Mouse (Mus musculus): ENCODE measurements around the gene Dhx33. TPM values are rescaled to one million over a fixed set of nuclear protein-coding genes. Genes with fewer than 3 reads are reported as not detected.

Gene Dhx33
- polyA plus RNA-seq, 1 experiment, result 9.2 TPM

DNA sequence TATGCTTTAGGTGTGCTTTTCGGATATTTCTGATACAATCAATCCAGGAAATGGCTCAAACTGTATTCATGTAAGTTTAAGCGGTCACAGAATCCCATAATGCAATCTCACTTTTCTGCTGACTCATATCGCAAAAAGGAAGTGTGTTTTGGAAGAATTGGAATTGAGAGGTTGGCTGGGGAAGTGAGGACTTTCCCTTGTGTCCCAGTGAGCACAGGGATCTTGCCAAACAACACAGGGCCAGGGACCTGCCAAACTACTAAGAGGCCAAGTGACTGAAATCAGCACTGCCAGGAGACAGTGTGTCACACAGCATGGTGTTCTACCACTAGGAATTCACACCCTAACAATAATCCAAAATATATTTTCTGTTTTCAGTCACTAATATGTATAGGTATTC is 4.1 kb upstream of the Dhx33 start:
- Histone ChIP-seq H3K4me3 (no peak overlapping the region), H3K4me2 (ENCODE audit: low read depth) (no peak overlapping the region), H3K36me3 (ENCODE audit: control insufficient read depth, insufficient read depth) (peaks cover 20% of the 10 kb centered on the region), H3K27me3 (ENCODE audit: control insufficient read depth, insufficient read depth, insufficient read length) (no peaks in the 10 kb centered on the region), H3ac (ENCODE audit: control insufficient read depth, insufficient read length) (no peak overlapping the region), H3K79me2 (ENCODE audit: control insufficient read depth, insufficient read depth) (peaks cover 4% of the 10 kb centered on the region)
- TF ChIP-seq E2F4 (IDR thresholded peaks at IDR 0.05; ENCODE audit: insufficient read depth) (no peak), REST (IDR thresholded peaks at IDR 0.05; ENCODE audit: insufficient read depth, insufficient read length) (no peak), MYOG (IDR thresholded peaks at IDR 0.05; ENCODE audit: control insufficient read depth in 1 of 3, insufficient read depth in 1 of 3, insufficient read length in 2 of 3, low read depth in 2 of 3) (no peak), SRF (IDR thresholded peaks at IDR 0.05; ENCODE audit: control insufficient read depth, insufficient read length, low read depth) (no peak), TCF3 (IDR thresholded peaks at IDR 0.05; ENCODE audit: insufficient read length, low read depth) (no peak), USF1 (IDR thresholded peaks at IDR 0.05; ENCODE audit: low read depth) (no peak), POLR2A (IDR thresholded peaks at IDR 0.05; ENCODE audit: insufficient read length, low read depth) (no peak), CEBPB (IDR thresholded peaks at IDR 0.05; ENCODE audit: insufficient read depth, poor library complexity, severe bottlenecking) (no peak), MAX (IDR thresholded peaks at IDR 0.05; ENCODE audit: low read depth) (no peak), POLR2AphosphoS2 (IDR thresholded peaks at IDR 0.05; ENCODE audit: insufficient read length, low read depth) (no peak), MYOD1 (IDR thresholded peaks at IDR 0.05; ENCODE audit: control insufficient read depth in 1 of 3, insufficient read length in 2 of 3, low read depth in 2 of 3) (no peak), TCF12 (IDR thresholded peaks at IDR 0.05; ENCODE audit: insufficient read depth, poor library complexity, severe bottlenecking) (no peak)

DNA sequence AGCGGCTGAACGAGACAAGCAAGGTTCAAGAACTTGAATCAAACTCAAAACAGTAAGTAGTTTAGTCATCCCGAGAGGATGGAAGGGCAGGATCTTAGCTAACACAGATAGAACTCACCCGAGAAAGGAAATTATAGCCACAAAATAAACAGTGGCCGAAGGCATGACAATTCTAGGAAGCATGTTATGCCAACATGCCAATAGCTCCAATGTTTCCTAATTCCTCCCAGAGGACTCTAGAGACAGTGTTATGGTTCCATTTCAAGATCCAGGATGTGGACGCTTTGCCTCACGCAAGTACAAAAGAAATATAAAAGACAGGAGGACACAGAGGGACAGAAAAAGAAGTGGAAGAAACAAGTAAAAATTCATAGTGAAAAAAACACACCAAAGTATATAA is 3.6 kb upstream of the Dhx33 start:
- H3ac ChIP-seq (ENCODE audit: control insufficient read depth, insufficient read length), result no peak overlapping the region
- H3K4me3 ChIP-seq, result no peak overlapping the region
- H3K4me2 ChIP-seq (ENCODE audit: low read depth), result no peak overlapping the region
- no peaks in the 10 kb centered on the region for H3K27me3 ChIP-seq (ENCODE audit: control insufficient read depth, insufficient read depth, insufficient read length)
- H3K36me3 ChIP-seq (ENCODE audit: control insufficient read depth, insufficient read depth), result peaks cover 19% of the 10 kb centered on the region
- peaks cover 9% of the 10 kb centered on the region for H3K79me2 ChIP-seq (ENCODE audit: control insufficient read depth, insufficient read depth)
- TF ChIP-seq MAX (IDR thresholded peaks at IDR 0.05; ENCODE audit: low read depth), result no peak
- TF ChIP-seq USF1 (IDR thresholded peaks at IDR 0.05; ENCODE audit: low read depth), result no peak
- TF ChIP-seq TCF3 (IDR thresholded peaks at IDR 0.05; ENCODE audit: insufficient read length, low read depth), result no peak
- TF ChIP-seq CEBPB (IDR thresholded peaks at IDR 0.05; ENCODE audit: insufficient read depth, poor library complexity, severe bottlenecking), result no peak
- no peak for TF ChIP-seq TCF12 (IDR thresholded peaks at IDR 0.05; ENCODE audit: insufficient read depth, poor library complexity, severe bottlenecking)
- TF ChIP-seq POLR2A (IDR thresholded peaks at IDR 0.05; ENCODE audit: insufficient read length, low read depth), result no peak
- TF ChIP-seq REST (IDR thresholded peaks at IDR 0.05; ENCODE audit: insufficient read depth, insufficient read length), result no peak
- TF ChIP-seq MYOG (IDR thresholded peaks at IDR 0.05; ENCODE audit: control insufficient read depth in 1 of 3, insufficient read depth in 1 of 3, insufficient read length in 2 of 3, low read depth in 2 of 3), result no peak
- no peak for TF ChIP-seq POLR2AphosphoS2 (IDR thresholded peaks at IDR 0.05; ENCODE audit: insufficient read length, low read depth)
- TF ChIP-seq E2F4 (IDR thresholded peaks at IDR 0.05; ENCODE audit: insufficient read depth), result no peak
- TF ChIP-seq MYOD1 (IDR thresholded peaks at IDR 0.05; ENCODE audit: control insufficient read depth in 1 of 3, insufficient read length in 2 of 3, low read depth in 2 of 3), result no peak
- no peak for TF ChIP-seq SRF (IDR thresholded peaks at IDR 0.05; ENCODE audit: control insufficient read depth, insufficient read length, low read depth)

- H3K27me3 ChIP-seq (ENCODE audit: control insufficient read depth, insufficient read depth, insufficient read length), result no peaks in the 10 kb centered on the region
- H3K79me2 ChIP-seq (ENCODE audit: control insufficient read depth, insufficient read depth), result peaks cover 17% of the 10 kb centered on the region
- H3K36me3 ChIP-seq (ENCODE audit: control insufficient read depth, insufficient read depth), result peaks cover 11% of the 10 kb centered on the region
- TF ChIP-seq USF1 (IDR thresholded peaks at IDR 0.05; ENCODE audit: low read depth) (no peak), MYOD1 (IDR thresholded peaks at IDR 0.05; ENCODE audit: control insufficient read depth in 1 of 3, insufficient read length in 2 of 3, low read depth in 2 of 3) (no peak), POLR2AphosphoS2 (IDR thresholded peaks at IDR 0.05; ENCODE audit: insufficient read length, low read depth) (no peak), POLR2A (IDR thresholded peaks at IDR 0.05; ENCODE audit: insufficient read length, low read depth) (no peak), MYOG (IDR thresholded peaks at IDR 0.05; ENCODE audit: control insufficient read depth in 1 of 3, insufficient read depth in 1 of 3, insufficient read length in 2 of 3, low read depth in 2 of 3) (no peak), E2F4 (IDR thresholded peaks at IDR 0.05; ENCODE audit: insufficient read depth) (no peak), TCF12 (IDR thresholded peaks at IDR 0.05; ENCODE audit: insufficient read depth, poor library complexity, severe bottlenecking) (no peak), SRF (IDR thresholded peaks at IDR 0.05; ENCODE audit: control insufficient read depth, insufficient read length, low read depth) (no peak), REST (IDR thresholded peaks at IDR 0.05; ENCODE audit: insufficient read depth, insufficient read length) (no peak), MAX (IDR thresholded peaks at IDR 0.05; ENCODE audit: low read depth) (no peak), TCF3 (IDR thresholded peaks at IDR 0.05; ENCODE audit: insufficient read length, low read depth) (no peak), CEBPB (IDR thresholded peaks at IDR 0.05; ENCODE audit: insufficient read depth, poor library complexity, severe bottlenecking) (no peak)
- H3ac ChIP-seq (ENCODE audit: control insufficient read depth, insufficient read length), result no peak overlapping the region
- no peak overlapping the region for H3K4me3 ChIP-seq
- no peak overlapping the region for H3K4me2 ChIP-seq (ENCODE audit: low read depth)
Observed at GRCm38 (mm10) chr11:71007026-71007425, 2.8 kb upstream of the Dhx33 start.

GRCm38 (mm10) chr11:71005046-71005445 is 809 bp upstream of the Dhx33 start:
- H3K4me3 ChIP-seq, result peak overlapping the region; percentile 68
- H3K4me2 ChIP-seq (ENCODE audit: low read depth), result peak overlapping the region; percentile 71
- H3K36me3 ChIP-seq (ENCODE audit: control insufficient read depth, insufficient read depth), result peaks cover 4% of the 10 kb centered on the region
- H3ac ChIP-seq (ENCODE audit: control insufficient read depth, insufficient read length), result no peak overlapping the region
- H3K79me2 ChIP-seq (ENCODE audit: control insufficient read depth, insufficient read depth), result peaks cover 28% of the 10 kb centered on the region
- TF ChIP-seq MAX (IDR thresholded peaks at IDR 0.05; ENCODE audit: low read depth) (no peak), TCF3 (IDR thresholded peaks at IDR 0.05; ENCODE audit: insufficient read length, low read depth) (no peak), REST (IDR thresholded peaks at IDR 0.05; ENCODE audit: insufficient read depth, insufficient read length) (no peak), MYOD1 (IDR thresholded peaks at IDR 0.05; ENCODE audit: control insufficient read depth in 1 of 3, insufficient read length in 2 of 3, low read depth in 2 of 3) (no peak), CEBPB (IDR thresholded peaks at IDR 0.05; ENCODE audit: insufficient read depth, poor library complexity, severe bottlenecking) (no peak), MYOG (IDR thresholded peaks at IDR 0.05; ENCODE audit: control insufficient read depth in 1 of 3, insufficient read depth in 1 of 3, insufficient read length in 2 of 3, low read depth in 2 of 3) (no peak), POLR2AphosphoS2 (IDR thresholded peaks at IDR 0.05; ENCODE audit: insufficient read length, low read depth) (peak; percentile 9)
- H3K27me3 ChIP-seq (ENCODE audit: control insufficient read depth, insufficient read depth, insufficient read length), result no peaks in the 10 kb centered on the region
